Mouse (Mus musculus): ENCODE measurements around the gene Ndufs8. TPM values are rescaled to one million over a fixed set of nuclear protein-coding genes. Genes with fewer than 3 reads are reported as not detected.

The Ndufs8 gene
- polyA plus RNA-seq, 1 experiment from 2014 or later, result 361 TPM

DNA sequence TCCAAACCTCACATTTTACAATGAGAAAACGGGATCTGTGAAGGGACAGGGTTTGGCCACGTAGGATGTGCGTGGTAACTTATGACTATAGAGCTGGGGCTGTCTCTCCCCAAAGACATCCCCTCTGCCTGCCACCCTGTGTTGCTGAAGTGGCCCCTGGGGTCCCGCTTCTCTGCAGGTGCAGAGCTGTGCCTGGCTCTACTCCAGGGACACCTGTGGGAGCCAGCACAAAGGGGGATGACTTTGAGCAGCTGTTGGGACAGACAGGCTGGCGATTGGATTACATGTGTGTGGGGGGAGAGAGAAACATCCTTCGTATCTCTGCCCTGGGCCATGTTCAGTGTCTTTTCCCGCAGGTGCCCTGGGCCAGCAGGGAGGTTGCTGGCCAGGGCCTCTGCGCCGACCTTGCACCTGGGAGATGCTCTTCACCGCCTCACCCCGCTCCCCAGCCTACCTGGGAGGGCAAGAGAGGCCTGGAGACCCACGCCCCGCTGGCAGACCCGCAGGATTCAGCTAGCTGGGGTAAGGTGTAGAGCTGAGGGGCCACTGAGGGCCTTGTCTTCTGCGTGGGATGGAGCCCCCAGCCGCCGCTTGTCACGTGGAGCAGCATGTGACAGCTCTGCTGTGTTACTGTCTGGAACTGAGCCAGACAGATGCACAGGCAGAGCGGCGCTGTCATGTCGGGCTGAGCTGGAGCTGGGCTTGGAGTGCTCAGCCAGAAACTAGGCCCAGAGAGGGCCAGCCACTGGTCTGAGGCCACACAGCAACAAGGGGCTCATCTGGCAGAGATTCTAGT is 17.9 kb upstream of the Ndufs8 start:
- Histone ChIP-seq H3K27me3 (replicated peaks) (no peaks in the 10 kb centered on the region), H3K4me3 (no peak overlapping the region), H3K9ac (peak overlapping the region; percentile 58), H3K27ac (replicated peaks) (peak overlapping the region; percentile 87), H3K4me2 (peak overlapping the region; percentile 27), H3K4me1 (peaks cover 39% of the 10 kb centered on the region), H3K36me3 (no peaks in the 10 kb centered on the region), H3K9me3 (no peaks in the 10 kb centered on the region)
- WGBS, result 67% methylated on average over 21 of the region's 21 CpGs
- no peak for ATAC-seq (ENCODE audit: extremely low read depth, insufficient number of reproducible peaks, low FRiP score, low TSS enrichment)

DNA sequence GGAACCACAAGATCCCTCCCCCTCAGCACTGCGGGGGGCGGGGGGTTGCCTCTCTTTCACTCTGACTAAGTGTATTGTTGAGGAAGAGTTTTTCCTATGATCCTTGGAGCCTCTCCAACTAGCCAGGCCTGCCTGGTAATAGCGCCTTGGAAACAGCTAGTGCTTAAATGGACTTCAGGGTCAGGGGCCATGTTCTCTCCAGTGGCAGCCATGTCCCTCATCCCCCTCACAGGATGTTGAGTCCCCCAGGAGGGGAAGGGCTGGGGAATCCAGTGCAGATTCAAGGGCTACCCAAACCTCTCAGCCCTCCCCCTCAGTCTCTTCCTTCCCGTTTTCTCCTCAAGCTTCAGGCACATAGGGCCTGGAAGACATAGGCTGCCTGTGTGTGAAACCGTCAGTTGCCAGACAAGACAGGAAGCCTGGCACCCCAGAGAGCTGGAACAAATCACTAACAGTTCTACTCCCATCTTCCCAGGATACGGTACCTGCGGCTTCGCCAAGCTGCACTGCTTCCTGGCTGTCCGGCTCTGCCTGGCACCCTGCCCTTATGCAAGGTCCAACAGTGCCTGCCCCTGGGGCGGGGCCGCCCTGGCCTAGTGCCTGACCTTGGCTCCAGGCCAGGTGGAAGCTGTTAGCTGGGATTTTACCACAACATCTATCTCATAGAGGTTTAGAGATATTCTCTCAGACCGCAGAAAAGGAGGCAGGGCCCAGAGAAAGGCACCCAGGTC is 16.8 kb upstream of the Ndufs8 start, which contains the start of gene Aldh3b1:
Gene Aldh3b1 (minus strand): TSS at position 598 of the 731 bp plus-strand sequence.
- no peaks in the 10 kb centered on the region for H3K27me3 ChIP-seq (replicated peaks)
- H3K4me2 ChIP-seq, result peak within 1 kb of the TSS; percentile 27
- no peaks in the 10 kb centered on the region for H3K9me3 ChIP-seq
- peaks cover 36% of the 10 kb centered on the region for H3K4me1 ChIP-seq
- no peaks in the 10 kb centered on the region for H3K36me3 ChIP-seq
- peak within 1 kb of the TSS; percentile 58 for H3K9ac ChIP-seq
- 39% methylated on average over 12 of the region's 12 CpGs for WGBS
- no peak within 1 kb of the TSS for H3K4me3 ChIP-seq
- ATAC-seq (ENCODE audit: extremely low read depth, insufficient number of reproducible peaks, low FRiP score, low TSS enrichment), result peak; percentile 54
- peak within 1 kb of the TSS; percentile 87 for H3K27ac ChIP-seq (replicated peaks)

DNA sequence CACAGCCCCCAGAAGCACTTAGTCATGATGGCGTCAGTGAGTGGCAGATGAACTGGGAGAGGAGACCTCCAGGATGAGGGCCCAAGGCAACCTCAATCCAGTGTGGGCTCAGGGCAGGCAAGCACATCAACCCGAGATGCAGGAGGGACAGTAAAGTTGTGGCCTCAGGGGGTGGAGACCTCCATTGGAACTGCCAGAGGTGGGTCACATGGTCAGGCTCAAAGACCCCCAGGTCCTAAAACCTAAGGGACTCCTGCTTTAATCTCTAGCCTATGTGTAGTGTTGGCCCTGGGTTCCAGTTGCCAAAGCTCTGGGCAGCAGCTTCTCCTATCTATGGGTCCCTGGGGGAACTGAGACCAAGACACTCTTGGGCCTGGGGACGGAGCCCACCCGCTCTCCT is 16.2 kb upstream of the Ndufs8 start:
- H3K4me2 ChIP-seq, result no peak overlapping the region
- H3K27ac ChIP-seq (replicated peaks), result peak overlapping the region; percentile 87
- H3K27me3 ChIP-seq (replicated peaks), result no peaks in the 10 kb centered on the region
- H3K9ac ChIP-seq, result no peak overlapping the region
- H3K9me3 ChIP-seq, result no peaks in the 10 kb centered on the region
- peaks cover 42% of the 10 kb centered on the region for H3K4me1 ChIP-seq
- no peak for ATAC-seq (ENCODE audit: extremely low read depth, insufficient number of reproducible peaks, low FRiP score, low TSS enrichment)
- 69% methylated on average over 4 of the region's 4 CpGs for WGBS
- H3K36me3 ChIP-seq, result no peaks in the 10 kb centered on the region
- H3K4me3 ChIP-seq, result no peak overlapping the region

DNA sequence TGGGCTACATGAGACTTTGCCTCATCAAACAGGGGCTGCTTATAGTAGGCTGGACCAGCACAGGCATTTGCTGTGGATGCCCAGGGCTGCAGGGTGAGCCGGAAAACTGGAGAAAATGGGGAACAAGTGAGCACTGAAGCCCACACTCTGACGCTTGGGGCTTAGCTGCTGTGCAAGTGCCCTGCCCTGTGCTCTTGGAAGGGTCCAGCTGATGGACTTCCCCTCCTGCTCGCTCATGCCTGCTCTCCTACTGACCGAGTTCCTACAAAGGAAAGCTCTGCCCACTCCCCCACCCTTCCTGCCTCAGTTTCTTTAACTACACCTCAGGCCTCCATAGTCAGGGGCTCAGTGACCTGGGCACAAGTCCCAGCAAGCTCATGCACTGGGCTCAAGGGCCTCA is 15.4 kb upstream of the Ndufs8 start:
- H3K9me3 ChIP-seq, result no peaks in the 10 kb centered on the region
- no peak for ATAC-seq (ENCODE audit: extremely low read depth, insufficient number of reproducible peaks, low FRiP score, low TSS enrichment)
- no peak overlapping the region for H3K4me2 ChIP-seq
- no peak overlapping the region for H3K9ac ChIP-seq
- WGBS, result 81% methylated on average over 4 of the region's 4 CpGs
- H3K4me1 ChIP-seq, result peaks cover 46% of the 10 kb centered on the region
- H3K4me3 ChIP-seq, result no peak overlapping the region
- H3K36me3 ChIP-seq, result no peaks in the 10 kb centered on the region
- no peaks in the 10 kb centered on the region for H3K27me3 ChIP-seq (replicated peaks)
- H3K27ac ChIP-seq (replicated peaks), result no peak overlapping the region

DNA sequence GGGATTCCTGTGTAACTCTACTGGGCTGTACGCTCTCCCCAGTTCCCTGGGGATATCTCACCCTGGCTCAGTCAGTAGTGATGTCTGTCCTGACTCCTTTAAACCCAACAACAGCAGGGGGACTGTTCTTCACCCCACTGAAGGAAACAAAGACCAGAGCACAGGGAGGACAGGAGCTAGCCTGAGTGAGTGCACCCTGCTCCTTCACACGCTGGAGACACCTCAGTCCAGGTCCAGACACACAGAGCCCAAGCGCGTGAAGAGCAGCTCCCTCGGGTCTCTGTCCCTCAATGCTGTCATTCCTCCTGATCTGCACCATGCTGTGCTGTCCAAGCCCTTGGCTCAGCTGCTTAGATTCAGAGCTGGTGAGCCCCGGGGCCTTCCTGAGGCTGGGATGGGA is 14.1 kb upstream of the Ndufs8 start:
- no peak for ATAC-seq (ENCODE audit: extremely low read depth, insufficient number of reproducible peaks, low FRiP score, low TSS enrichment)
- Histone ChIP-seq H3K36me3 (no peaks in the 10 kb centered on the region), H3K27me3 (replicated peaks) (no peaks in the 10 kb centered on the region), H3K4me1 (peaks cover 46% of the 10 kb centered on the region), H3K9ac (no peak overlapping the region), H3K9me3 (no peaks in the 10 kb centered on the region), H3K27ac (replicated peaks) (no peak overlapping the region), H3K4me3 (no peak overlapping the region), H3K4me2 (no peak overlapping the region)
- 63% methylated on average over 6 of the region's 6 CpGs for WGBS

DNA sequence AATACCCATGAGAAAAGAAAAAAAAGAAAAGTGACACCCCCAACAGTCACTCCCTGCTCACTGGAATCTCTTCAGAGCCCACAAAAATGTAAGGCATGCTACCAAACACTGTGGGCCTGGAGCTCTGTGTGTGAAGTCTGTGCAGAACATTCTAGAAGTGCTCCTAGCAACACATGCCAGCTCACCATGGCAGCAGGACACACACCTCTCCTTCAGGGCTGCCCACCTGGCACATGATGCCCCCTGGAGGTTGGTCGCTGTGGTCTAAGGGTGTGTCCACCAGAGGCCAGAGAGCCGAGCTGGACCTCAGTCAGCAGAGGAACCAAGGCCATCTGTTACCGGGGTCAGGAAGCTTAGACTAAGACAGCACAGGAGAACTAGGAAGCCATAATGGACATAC is 13.7 kb upstream of the Ndufs8 start:
- no peaks in the 10 kb centered on the region for H3K27me3 ChIP-seq (replicated peaks)
- no peaks in the 10 kb centered on the region for H3K36me3 ChIP-seq
- peaks cover 46% of the 10 kb centered on the region for H3K4me1 ChIP-seq
- no peak overlapping the region for H3K4me2 ChIP-seq
- 58% methylated on average over 3 of the region's 3 CpGs for WGBS
- H3K9me3 ChIP-seq, result no peaks in the 10 kb centered on the region
- no peak overlapping the region for H3K27ac ChIP-seq (replicated peaks)
- no peak overlapping the region for H3K4me3 ChIP-seq
- no peak overlapping the region for H3K9ac ChIP-seq
- no peak for ATAC-seq (ENCODE audit: extremely low read depth, insufficient number of reproducible peaks, low FRiP score, low TSS enrichment)

DNA sequence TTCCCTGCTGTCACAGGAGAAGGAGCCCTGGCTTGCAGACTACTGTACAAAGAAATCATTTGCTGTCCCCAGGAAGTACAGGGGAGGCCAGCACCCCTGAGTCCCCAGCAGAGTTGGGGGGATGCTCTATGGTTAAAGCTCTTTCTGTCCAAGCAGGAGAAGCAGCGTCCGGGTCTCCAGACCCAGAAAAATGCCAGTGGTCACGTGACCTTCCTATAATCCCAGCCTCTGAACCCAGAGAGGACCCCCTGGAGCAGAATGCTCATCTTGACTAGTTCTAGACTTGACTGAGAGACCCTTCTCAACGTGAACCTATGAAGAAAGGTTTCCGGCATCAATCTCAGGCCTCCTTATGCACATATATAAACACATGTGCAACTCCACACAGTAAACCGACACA is 13.3 kb upstream of the Ndufs8 start:
- ATAC-seq (ENCODE audit: extremely low read depth, insufficient number of reproducible peaks, low FRiP score, low TSS enrichment), result no peak
- no peak overlapping the region for H3K27ac ChIP-seq (replicated peaks)
- no peaks in the 10 kb centered on the region for H3K9me3 ChIP-seq
- H3K27me3 ChIP-seq (replicated peaks), result no peaks in the 10 kb centered on the region
- peaks cover 42% of the 10 kb centered on the region for H3K4me1 ChIP-seq
- H3K4me3 ChIP-seq, result no peak overlapping the region
- WGBS, result 77% methylated on average over 6 of the region's 6 CpGs
- no peaks in the 10 kb centered on the region for H3K36me3 ChIP-seq
- no peak overlapping the region for H3K9ac ChIP-seq
- H3K4me2 ChIP-seq, result no peak overlapping the region

DNA sequence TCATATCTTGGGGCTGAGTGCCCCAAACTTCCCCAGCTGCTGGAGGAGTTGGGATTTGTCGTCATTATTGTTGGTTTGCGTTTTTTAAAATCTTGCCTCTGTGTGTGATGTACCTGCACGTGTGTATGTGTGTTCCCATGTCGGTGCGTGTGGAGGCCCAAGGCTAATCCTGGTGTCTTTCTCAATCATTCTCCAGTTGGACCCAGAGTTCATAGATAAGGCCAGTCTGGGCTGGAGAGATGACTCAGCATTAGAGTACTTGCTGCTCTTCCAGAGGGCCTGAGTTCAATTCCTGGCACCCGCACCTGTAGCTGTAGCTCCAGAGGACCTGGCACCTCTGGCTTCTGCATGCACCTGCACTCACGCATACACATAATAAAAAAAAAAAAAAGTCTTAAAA is 12.3 kb upstream of the Ndufs8 start:
- H3K4me1 ChIP-seq, result peaks cover 32% of the 10 kb centered on the region

DNA sequence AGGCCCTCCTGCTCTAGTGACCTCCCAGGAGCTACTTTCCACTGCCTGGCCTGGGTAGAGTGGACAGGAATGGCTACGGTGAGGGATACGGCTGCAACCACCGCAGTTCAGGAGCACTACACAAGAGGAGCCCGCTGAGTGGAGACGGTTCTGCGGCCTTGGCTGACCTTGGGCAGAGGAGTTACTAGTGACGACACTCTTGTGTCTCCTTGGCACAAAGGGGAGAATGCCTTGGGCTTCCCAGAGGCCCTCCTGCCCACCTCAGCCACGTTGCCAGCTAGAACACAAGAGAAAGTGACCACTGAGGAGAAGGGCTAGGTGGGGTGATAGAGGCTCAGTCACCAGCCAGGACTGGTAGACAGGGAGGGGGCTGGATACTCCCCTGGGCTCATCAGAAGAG is 11.6 kb upstream of the Ndufs8 start:
- Histone ChIP-seq H3K9ac (no peak overlapping the region; the same call in 1 of the 2 replicates), H3K27me3 (replicated peaks) (no peaks in the 10 kb centered on the region), H3K36me3 (no peaks in the 10 kb centered on the region), H3K9me3 (no peaks in the 10 kb centered on the region), H3K4me2 (no peak overlapping the region), H3K4me3 (no peak overlapping the region), H3K27ac (replicated peaks) (no peak overlapping the region), H3K4me1 (peaks cover 32% of the 10 kb centered on the region)
- 69% methylated on average over 8 of the region's 8 CpGs for WGBS
- ATAC-seq (ENCODE audit: extremely low read depth, insufficient number of reproducible peaks, low FRiP score, low TSS enrichment), result no peak

More for the DNA sequence above, 12.3 kb upstream of the Ndufs8 start:
- no peaks in the 10 kb centered on the region for H3K36me3 ChIP-seq
- no peak overlapping the region for H3K27ac ChIP-seq (replicated peaks)
- WGBS, result 91% methylated on average over 7 of the region's 7 CpGs
- no peak overlapping the region for H3K4me3 ChIP-seq
- ATAC-seq (ENCODE audit: extremely low read depth, insufficient number of reproducible peaks, low FRiP score, low TSS enrichment), result no peak
- no peaks in the 10 kb centered on the region for H3K27me3 ChIP-seq (replicated peaks)
- H3K4me2 ChIP-seq, result no peak overlapping the region
- H3K9ac ChIP-seq, result no peak overlapping the region
- H3K9me3 ChIP-seq, result no peaks in the 10 kb centered on the region

DNA sequence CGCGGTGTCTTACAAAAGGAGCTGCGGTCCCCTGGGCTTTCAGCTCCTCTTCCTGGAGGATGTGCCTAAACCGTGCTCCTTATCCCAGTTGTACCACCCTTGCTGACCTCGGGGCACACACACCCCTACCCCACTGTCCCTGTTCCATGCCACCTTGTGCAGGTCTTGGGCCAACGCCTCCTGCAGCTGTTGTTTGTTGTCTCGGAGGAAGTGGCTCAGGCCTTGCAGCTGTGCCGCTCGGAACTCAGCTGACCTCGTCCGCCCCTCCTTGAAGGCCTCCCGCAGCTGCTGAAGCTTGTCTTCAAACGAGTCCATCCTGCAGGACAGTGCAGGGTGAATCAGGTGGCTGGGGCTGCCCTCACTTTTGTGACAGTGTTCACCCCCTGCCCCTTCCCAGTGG is 11.0 kb upstream of the Ndufs8 start:
- Histone ChIP-seq H3K27me3 (replicated peaks) (no peaks in the 10 kb centered on the region), H3K27ac (replicated peaks) (peak overlapping the region; percentile 39; the same call in 1 of the 2 replicates), H3K9ac (no peak overlapping the region), H3K4me3 (no peak overlapping the region), H3K9me3 (no peaks in the 10 kb centered on the region), H3K4me2 (no peak overlapping the region), H3K36me3 (no peaks in the 10 kb centered on the region), H3K4me1 (peaks cover 27% of the 10 kb centered on the region)
- WGBS, result 61% methylated on average over 13 of the region's 13 CpGs
- ATAC-seq (ENCODE audit: extremely low read depth, insufficient number of reproducible peaks, low FRiP score, low TSS enrichment), result no peak

DNA sequence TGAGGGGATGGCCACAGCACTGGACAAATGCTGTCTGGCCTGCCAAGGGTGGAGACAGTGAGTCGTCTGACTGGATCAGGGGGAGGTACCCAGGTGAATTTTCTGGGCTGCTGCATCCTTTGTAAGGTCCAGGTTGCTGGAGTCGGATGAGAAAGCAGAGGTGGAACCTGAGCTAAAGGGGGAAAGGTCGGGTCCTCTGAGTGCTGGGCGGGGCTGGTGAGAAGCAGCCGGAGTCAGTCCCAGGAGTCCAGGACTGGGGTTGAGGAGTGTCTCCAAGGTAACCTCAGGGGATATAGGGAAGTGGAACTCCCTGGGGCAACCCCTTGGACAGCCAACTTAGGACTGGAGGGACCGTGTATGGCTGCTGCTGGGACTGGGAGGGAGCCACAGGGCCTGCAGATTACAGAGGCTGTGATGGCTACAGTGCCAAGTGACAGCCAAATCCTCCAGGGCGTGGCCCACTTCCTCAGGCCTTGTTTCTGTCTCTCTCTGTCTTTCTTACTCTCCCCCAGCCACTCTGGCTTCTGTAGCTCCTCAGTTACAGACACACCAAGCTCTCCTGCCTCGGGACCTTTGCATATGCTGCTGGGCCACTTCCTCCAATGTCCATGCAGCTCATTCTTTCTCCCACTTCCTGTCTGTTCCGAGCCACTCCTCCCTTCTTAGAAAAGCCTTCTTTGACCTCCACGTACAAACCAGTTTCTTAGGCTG is 10.2 kb upstream of the Ndufs8 start:
- peak overlapping the region; percentile 39; the same call in 1 of the 2 replicates for H3K27ac ChIP-seq (replicated peaks)
- no peak overlapping the region for H3K4me3 ChIP-seq
- no peaks in the 10 kb centered on the region for H3K9me3 ChIP-seq
- no peaks in the 10 kb centered on the region for H3K36me3 ChIP-seq
- no peak overlapping the region for H3K4me2 ChIP-seq
- no peak for ATAC-seq (ENCODE audit: extremely low read depth, insufficient number of reproducible peaks, low FRiP score, low TSS enrichment)
- no peak overlapping the region for H3K9ac ChIP-seq
- no peaks in the 10 kb centered on the region for H3K27me3 ChIP-seq (replicated peaks)
- WGBS, result 53% methylated on average over 10 of the region's 10 CpGs
- H3K4me1 ChIP-seq, result peaks cover 27% of the 10 kb centered on the region
